Mouse (Mus musculus) olfactory bulb, adult 2 months (tissue): ENCODE results near the gene Fam120b.

ENCODE experiments used
- CTCF ChIP-seq: fragments of 200-500 bp; IDR thresholded peaks from 2 replicates; pipeline ENCODE4 v1.5.1; 2012; ENCODE audit warnings: low read depth, mild to moderate bottlenecking, low read length, moderate library complexity; ENCODE audit not compliant: insufficient read depth
- POLR2A ChIP-seq: fragments of 200-500 bp; IDR thresholded peaks from 2 replicates; pipeline ENCODE4 v1.6.1; 2012; ENCODE audit warnings: mild to moderate bottlenecking, low read depth, low read length, moderate library complexity; ENCODE audit not compliant: insufficient read depth

GRCm38 (mm10) chr17:15420021-15420603 lies 24.1 kb downstream of the Fam120b start:
- TF ChIP-seq CTCF (no peak), POLR2A (no peak)
